Mouse (Mus musculus) spleen, postnatal 10 days (tissue): ENCODE measurements around the gene Acoxl.

Experiments used
- DNase-seq, 2 experiments: peaks; one replicate each; pipeline ENCODE4 v3.0.0; 2021 to 2022; ENCODE audit warnings: low spot score in 2 of 2

Gene Acoxl

DNA sequence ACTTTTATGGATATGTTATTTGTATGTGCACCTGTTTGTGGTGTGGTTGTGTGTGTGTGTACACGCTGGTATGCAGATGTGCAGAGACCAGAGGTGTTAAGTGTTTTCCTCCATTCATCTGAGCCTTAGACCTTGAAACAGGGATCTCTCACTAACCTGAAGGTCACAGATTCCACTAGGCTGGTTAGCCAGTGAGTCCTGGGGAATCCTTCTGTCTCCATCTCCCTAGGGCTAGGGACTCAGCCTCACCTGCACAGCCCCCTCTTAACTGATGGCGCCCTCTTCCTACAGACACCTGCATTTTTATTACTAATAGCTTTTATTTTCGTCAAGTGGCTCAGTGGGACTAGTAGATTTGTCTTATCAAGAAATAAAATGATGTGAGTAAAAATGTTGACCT is 301.5 kb downstream of the Acoxl start:
- DNase-seq, result no peak

DNA sequence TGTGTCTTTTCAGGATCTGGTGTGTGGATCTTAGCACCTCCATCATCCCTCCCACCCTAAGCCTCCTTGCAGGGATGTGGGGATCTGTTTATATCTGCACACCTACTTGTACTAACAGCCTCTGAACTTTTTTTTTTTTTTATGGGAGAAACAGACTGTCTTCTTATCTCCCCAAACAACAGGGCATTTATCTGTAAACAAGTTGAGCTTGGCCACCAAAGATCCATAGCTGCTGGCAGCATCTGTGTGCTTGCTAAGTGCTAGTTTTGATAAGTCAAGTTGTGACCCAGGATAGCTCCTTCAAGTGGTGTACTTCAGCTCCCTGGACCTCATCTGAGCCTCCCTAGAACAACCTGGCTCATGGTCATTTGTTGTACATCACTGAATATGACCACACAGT is 305.3 kb downstream of the Acoxl start:
- DNase-seq, result no peak

DNA sequence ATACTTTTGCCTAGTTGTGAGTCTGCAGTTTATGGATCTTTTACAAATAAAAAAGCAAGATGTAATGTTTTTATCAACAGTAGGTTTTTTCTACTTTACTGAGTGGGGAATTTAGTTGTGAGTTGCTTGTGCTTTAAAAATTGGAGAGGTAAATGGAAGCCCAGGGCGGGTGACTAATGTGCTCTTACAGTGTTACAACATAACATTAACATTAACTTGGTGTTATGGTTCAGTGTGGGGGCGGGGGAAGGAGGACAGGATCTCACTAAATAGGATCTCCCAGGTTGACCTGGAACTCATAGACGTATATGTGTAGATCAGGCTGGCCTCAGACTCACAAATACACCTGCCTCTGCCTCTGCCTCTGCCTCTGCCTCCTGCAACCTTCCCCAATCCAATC is 306.8 kb downstream of the Acoxl start:
- DNase-seq, result no peak

DNA sequence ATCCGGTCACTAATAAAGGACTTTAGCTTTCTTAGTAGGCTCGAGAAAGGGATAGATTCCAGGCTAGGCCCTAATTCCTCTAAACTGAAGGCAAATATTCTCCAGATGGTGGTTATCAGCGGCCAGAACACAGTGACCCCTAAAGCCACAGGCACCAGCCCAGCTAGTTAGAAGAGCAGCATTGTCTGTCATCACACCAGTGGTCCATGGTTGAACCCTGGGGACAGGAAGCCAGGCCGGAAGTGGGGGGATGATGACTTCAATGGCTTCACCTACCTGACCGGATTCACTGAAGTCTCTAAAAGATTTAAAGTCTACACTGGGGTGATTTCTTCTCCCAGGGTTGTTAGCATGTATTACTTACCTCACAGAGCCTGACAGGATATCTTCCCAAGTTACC is 310.9 kb downstream of the Acoxl start:
- no peak for DNase-seq

DNA sequence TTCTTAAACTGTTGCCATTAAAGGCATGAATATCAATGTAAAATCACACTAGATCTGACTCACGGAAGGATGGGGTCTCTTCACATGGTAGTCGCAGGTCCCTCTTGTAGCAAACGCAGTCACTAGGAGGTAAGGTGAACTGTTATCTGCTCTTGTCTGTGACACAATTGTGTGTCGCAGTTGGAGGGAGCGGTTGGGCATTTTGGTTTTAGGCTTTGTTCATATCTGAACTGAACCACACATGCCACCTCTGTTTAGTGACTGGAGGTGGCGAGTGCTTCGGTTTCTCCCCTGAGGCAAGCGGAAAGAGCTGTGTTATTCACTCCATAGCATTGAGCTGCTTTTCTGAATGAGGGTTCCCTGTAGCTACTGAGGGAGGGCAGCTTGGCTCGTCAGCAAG is 313.5 kb downstream of the Acoxl start:
- DNase-seq, result no peak

DNA sequence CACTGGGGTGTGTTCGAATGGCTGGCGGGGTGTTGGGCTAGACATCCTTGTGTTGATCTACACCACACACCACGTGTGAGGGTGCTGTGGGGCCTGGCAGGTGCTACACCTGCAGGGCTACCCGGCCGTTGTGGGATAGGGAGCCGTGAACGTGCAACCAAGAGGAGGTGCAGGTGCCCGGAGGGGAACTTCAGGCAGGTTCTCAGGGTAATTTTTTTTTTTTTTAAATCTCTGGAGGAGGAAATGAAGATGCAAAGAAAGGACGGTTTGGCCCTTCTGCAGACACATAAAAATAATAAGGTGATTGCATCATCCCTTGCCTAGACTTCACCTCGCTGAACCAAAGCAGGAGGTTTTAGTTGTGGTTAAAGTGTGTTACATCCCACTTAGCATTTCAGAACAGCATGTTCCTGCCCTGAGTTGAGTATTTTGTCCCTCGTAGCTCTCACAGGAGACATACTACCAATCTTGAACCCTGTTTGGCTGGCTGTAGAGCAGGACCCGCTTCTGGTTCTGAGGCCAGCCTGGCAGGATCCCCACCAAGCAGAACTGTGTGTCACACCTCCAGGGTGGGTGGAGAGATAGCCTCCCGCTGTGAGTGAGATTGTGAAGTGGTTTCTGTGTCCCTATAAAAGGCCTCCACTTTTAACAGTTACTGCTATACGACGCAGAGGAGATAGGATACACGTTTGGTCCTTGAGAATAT is 314.3 kb downstream of the Acoxl start:
- DNase-seq, result peak in 1 of 2 experiments; percentile 65

DNA sequence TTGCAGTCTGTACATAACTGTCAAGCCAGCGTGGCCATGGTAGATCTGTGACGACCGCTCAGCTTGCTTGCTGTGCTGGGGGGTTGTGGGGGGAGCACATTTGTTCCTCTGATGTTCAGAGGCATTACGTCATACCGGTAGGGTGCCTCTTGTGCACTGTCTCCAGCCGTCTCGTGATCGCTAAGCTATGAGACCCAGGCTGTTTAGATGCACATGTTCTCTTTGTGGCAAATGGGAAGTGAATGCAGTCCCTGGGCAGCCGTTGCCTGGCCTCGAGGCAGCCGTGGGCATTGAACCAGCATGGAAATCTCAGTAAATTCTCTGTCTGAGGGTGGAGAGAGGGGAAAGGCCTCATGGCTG is 314.9 kb downstream of the Acoxl start:
- peak in 1 of 2 experiments; percentile 31 for DNase-seq

DNA sequence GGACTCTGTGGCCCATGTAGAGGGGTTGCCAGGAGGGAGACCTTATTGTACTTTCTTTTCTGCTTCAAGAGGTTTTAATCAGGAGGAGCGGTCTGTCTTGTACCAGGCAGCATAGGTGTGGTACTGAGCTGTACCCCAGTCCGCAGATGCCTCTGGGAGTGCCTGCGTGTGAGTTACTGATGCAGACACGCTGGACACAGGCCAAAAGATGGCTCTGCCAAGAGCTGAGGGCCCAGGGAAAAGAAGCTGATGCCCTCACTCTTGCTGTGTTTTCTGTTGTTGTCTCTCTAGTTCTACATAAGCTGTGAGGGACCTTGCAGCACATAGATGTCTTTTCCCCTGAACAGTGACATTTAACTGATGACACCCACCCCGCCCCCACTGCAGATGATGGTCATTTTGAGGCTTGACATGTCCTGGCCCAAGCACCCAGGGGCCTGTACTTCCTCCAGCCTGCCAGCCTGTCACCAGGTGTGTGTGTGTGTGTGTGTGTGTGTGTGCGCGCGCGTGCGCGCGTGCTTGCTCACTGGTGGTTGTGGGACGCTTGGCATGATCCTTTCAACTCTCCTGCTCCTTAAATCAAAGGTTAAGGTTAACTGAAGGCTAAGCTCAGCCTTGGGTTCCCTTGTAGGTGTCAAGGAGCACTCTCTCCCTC is 316.9 kb downstream of the Acoxl start:
- peak in 1 of 2 experiments; percentile 78 for DNase-seq

DNA sequence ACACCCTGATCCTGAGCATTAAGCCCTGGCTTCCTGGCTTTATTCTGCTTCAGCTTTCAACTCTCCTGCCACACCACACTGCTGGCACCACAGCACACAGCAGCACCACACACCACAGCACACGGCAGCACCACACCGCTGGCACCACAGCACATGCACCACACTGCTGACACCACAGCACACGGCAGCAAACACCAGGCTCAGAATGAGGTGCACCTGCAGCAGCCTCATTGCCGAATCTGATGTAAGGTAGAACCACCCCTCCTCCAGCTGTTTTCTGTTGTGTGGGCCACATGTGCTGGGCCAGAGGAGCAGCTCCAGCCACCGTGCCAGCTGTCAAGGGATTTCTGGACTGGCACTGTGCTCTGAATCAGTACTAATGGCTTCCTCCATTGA is 317.4 kb downstream of the Acoxl start:
- no peak for DNase-seq

DNA sequence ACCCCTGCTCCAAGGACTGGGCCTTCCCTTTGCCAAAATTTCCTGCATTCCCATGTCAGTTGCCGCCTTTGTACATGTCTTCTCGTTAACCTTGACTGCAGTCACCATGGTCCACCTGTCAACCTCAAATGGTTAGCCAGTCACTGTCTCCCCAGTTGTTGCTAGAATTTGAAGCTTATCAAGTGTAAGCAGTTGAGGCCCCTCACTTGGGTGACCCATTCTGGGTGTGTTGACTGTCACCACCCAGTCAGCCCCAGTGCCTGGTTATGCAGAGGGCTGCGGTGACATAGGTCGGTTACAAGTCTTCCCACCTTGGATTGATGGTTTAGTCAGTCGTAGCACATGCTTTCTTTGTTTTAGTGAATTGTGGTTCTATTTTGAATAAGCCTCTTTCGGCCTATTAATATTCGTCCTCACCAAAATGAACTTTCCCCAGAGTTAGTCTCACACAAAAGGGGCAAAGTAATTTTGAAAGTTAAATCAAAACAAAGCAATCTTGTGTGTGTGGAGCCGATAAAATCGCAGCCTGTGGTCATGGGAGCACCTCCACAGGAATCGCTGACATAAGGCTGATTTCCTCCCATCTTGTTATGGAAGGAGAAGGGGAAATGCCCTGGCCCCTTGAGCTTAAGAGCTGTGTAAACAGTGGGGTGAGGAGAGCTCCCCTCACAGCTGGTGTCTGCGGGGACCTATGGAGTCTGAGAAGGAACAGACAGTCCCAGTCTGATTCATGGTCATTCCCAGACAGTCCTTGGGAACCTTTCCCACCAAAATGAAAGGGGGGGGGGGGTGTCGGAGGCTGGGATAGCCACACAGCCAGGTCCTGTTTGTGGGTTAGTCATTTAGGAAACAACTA is 318.1 kb downstream of the Acoxl start:
- no peak for DNase-seq

DNA sequence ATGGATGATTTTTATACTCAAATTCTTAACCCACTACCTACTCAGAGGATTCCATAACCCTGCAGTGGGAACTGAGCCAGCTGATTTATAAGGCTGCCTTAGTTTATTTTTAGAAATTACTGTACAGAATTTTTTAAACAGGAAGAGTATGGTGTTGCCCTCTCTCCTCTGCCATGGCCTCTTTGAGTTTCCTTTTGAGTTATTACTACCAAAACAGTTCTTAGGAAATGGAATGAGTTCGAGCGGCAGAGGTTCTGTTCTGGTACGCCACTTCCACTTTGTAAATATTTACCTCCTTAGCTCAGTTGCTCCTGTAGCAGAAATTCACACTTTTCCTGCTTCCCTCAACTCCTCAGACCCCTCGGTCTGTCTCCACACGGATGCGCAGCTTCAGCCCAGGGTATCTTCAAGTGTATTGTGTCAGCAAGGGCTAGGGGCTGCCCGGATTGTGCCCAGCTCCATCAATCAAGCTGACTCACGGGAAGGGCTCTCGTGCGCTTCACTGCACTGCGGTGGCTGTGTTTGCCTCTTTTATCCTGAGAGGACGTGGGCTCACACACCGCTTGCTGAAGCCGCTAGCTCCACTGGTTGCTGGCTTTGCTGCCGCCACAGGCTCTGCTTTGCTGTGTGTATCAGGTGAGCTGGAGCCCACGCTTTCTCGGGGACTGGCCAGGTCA is 320.2 kb downstream of the Acoxl start:
- no peak for DNase-seq

DNA sequence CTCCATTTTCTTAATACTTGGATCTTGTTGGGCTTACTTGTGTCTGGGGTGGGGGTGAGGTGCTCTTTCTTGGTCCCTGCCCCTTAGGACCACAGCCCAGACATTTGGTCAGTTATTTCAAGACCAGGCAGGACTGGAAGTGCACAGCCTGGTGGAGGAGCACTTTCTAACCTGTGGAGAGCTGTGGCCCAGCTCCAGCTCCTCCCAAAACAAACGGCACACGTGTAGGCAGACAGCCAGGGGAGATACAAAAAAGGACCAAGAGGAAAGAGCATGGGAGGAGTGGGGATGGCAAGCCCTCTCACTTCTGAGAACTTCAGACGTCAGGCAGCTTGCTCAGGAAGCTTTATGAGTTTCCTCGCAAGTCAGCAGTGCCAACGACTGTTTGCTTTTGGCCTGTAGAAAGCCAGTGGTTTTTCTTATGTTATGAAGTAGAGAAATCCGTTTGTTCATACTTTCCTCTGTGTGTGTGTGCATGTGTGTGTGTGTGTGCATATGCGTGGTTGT is 321.0 kb downstream of the Acoxl start:
- no peak for DNase-seq

DNA sequence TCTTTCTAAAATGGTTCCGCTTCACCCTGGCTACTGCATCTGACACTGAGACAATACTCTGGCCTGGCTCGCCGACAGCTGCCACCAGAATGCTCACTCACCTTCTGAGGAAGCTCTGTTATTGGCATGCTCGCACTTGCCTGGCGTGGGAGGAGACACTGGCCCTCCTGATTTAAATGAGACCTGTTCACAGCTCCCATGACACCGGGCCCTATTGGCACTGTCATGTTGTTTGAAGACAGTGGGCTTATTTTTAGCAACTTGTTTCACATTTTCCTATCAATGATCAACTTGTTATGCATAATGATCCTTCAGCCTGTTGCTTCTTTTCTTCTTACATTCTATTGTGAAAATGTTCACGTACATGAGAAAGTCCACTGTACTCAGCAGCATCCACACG is 324.5 kb downstream of the Acoxl start:
- no peak for DNase-seq

DNA sequence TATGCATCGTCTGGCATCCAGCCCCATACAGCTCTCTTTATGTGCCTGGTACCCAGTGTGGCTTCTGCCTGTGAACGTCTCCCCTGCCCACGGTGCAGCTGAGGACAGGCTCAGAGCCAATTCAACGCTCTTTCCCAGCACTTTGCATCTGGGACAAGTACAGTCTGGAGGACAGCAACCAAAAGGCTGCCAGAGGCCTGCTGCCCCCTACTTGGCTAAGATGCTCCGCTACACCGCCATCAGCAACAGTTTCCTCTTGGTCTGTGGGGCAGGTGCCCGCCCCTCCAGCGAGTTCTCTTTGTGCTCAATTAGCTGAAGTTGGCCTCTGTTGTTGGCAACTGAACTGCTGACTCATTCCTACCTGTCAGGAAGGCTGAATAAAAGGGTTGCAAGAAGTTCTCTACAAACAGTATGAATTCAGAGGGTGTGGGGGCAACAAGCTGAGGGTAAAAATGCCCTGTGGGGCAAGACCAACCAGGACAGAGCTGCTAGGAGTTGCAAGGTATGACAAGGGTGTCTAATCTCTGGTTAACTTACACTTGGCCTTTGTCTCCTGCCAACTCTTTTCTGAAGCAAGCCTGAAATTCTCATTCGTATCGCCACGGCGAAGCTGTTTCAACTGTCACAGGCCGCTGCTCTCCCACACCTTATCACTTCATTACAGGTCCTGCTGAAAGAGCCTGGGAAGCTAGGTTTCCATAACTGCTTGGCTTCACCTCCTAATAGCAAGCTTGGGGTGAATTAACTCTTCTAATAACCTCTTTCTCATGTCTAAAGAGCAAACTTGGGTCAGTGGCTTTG is 328.1 kb downstream of the Acoxl start:
- peak in 1 of 2 experiments; percentile 53 for DNase-seq

DNA sequence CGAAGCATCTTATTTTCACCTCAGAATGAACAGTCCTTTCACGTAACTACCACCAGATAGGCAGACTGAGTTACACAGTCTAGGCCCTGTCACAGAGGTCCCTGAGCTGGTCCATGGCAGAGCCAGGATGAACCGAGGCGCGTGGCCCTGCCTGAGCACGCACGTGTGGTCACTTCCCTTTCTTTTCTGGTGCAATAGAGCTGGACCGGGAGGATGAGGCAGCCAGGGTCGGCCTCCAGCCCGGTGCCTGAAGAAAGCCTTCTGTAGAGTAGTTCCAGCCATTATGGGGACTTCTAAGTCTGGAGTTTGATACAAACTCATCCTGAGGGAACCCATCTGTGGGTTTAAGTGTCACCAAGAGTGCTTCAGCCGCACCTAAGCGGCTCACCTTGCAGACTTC is 329.3 kb downstream of the Acoxl start:
- no peak for DNase-seq

DNA sequence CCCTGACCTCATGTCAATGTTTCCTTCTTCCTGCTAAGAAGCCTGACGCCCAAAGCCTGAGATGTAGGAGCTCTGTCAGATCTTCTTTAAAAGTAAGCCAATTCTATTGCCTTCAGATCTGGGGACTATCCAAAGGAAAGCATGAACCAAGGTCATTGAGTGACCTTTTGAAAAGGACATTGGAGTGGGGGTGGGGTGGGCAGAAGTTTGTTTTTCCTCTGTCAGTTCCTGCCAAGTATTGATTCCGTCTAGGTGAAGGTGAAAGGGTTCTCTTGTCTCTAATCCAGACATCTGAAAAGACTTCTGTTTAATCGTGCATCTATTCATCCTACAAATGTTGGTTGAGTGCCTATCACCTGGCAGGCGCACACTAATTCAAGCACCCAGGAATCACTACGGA is 330.8 kb downstream of the Acoxl start:
- no peak for DNase-seq

DNA sequence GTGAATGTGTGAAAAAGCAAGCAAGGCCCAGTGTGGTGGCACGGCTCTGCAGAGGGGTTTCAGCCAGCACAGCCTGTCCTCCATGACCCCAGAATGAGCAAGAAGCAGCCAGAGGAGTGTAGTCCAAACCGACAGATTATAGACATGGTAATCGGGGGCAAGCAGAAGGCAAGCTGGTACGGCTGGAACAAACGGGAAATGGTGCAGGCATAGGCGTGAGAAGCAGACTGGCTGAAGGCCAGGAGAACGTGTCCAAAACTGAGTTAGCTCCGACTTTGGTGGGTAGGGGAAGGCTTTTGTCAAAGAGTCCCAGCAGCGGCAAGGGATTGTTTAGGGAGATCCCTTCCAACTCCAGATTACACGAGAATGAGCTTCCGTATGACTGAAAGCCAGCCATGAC is 331.3 kb downstream of the Acoxl start:
- DNase-seq, result no peak

DNA sequence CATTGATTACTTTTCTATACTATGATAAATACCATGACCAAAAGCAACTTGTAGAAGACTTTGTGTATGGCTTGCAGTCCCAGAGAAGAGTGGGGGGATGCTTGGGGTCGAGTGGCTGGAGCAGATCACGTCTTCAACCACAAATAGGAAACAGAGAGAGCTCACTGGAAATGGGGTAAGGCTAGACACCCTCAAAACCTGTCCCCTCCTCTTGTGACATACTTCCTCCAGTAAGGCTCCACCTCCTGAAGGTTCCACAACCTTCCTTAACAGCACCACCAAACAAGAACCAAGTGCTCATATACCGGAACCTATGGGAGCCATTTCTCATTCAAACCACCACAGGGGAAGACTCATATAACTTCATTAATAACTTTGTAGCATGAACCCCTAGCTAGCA is 331.9 kb downstream of the Acoxl start:
- no peak for DNase-seq

DNA sequence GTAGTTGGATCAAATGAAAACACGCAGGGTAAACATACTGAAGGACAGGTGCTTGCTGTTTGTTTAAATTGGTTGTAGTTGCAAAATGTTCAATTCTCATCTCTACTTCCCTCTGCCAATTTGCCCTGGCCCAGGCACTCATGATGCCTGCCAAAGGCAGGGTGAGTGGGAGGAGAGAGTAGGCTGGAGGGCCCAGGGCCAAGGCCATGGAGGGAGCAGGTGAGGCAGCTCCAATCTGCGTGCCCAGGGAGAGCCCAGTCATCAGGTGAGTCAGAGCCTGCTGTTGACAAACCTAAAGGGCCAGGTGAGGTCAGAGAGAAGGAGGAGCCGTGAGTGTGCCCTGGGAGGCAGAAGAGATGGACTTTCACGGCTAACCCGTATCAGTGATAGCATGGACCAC is 333.6 kb downstream of the Acoxl start:
- no peak for DNase-seq
